Mouse (Mus musculus) myocyte (in vitro differentiated cells): ENCODE measurements around the gene Rfx4.

Experiments used
- CEBPB ChIP-seq: IDR thresholded peaks from 2 replicates; pipeline ENCODE4 v1.6.1; 2011; ENCODE audit warnings: mild to moderate bottlenecking, moderate library complexity; ENCODE audit not compliant: poor library complexity, insufficient read depth, severe bottlenecking
- E2F4 ChIP-seq: IDR thresholded peaks from one replicate; pipeline ENCODE4 v1.6.1; 2011; ENCODE audit warnings: mild to moderate bottlenecking, control low read depth, moderate library complexity; ENCODE audit not compliant: insufficient read depth
- MAX ChIP-seq: IDR thresholded peaks from one replicate; pipeline ENCODE4 v1.6.1; 2011; ENCODE audit warnings: low read depth, mild to moderate bottlenecking, control low read depth
- MYOD1 ChIP-seq, 3 experiments: IDR thresholded peaks; one replicate each; pipeline ENCODE4 v1.6.1; 2011; ENCODE audit warnings: control low read depth in 2 of 3, low read depth in 2 of 3, mild to moderate bottlenecking in 2 of 3, moderate library complexity in 1 of 3; ENCODE audit not compliant: insufficient read length in 2 of 3, control insufficient read depth in 1 of 3
- MYOG ChIP-seq, 3 experiments: IDR thresholded peaks; one replicate each; pipeline ENCODE4 v1.6.1; 2011; ENCODE audit warnings: control low read depth in 2 of 3, low read depth in 2 of 3, mild to moderate bottlenecking in 2 of 3; ENCODE audit not compliant: insufficient read length in 2 of 3, control insufficient read depth in 1 of 3, insufficient read depth in 1 of 3
- POLR2A ChIP-seq: IDR thresholded peaks from one replicate; pipeline ENCODE4 v1.6.1; 2011; ENCODE audit warnings: low read depth, mild to moderate bottlenecking, control low read depth, moderate library complexity; ENCODE audit not compliant: insufficient read length
- POLR2AphosphoS2 ChIP-seq: IDR thresholded peaks from one replicate; pipeline ENCODE4 v1.6.1; 2011; ENCODE audit warnings: low read depth, control low read depth; ENCODE audit not compliant: insufficient read length
- REST ChIP-seq: IDR thresholded peaks from one replicate; pipeline ENCODE4 v1.6.1; 2011; ENCODE audit warnings: mild to moderate bottlenecking, control low read depth, moderate library complexity; ENCODE audit not compliant: insufficient read depth, insufficient read length
- SRF ChIP-seq: IDR thresholded peaks from one replicate; pipeline ENCODE4 v1.6.1; 2011; ENCODE audit warnings: low read depth; ENCODE audit not compliant: control insufficient read depth, insufficient read length
- TCF12 ChIP-seq: IDR thresholded peaks from one replicate; pipeline ENCODE4 v1.6.1; 2011; ENCODE audit warnings: mild to moderate bottlenecking, control low read depth; ENCODE audit not compliant: poor library complexity, insufficient read depth, severe bottlenecking
- USF1 ChIP-seq: IDR thresholded peaks from one replicate; pipeline ENCODE4 v1.6.1; 2011; ENCODE audit warnings: low read depth, mild to moderate bottlenecking, control low read depth, moderate library complexity

DNA sequence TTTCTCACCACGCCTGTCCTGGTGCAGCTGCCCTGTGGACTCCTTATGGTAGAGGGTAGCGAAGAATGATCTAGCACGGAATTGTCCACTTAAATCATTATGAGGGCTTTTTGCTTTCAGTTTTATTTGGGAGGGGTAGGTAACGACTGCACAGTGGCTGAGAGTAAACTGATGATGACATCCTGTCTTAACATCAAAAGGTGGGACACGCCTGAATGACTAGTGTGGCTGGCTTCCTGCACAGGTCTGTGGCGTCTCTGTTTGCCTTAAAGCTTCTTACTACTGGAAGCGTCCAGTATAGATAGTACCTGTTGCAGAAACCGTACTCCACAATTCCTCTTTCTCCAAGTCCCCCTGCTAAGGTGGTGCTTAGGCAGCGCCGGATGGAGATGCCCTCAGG lies 12.9 kb downstream of the Rfx4 start:
- no peak for TF ChIP-seq E2F4
- no peak for TF ChIP-seq POLR2A
- TF ChIP-seq SRF = no peak
- TF ChIP-seq CEBPB = no peak
- TF ChIP-seq POLR2AphosphoS2 = no peak
- TF ChIP-seq USF1 = no peak
- TF ChIP-seq MAX = no peak
- TF ChIP-seq MYOD1 (IDR thresholded peaks at IDR 0.05; ENCODE audit: control insufficient read depth in 1 of 3, insufficient read length in 2 of 3, low read depth in 2 of 3) = no peak
- TF ChIP-seq MYOG (IDR thresholded peaks at IDR 0.05; ENCODE audit: control insufficient read depth in 1 of 3, insufficient read depth in 1 of 3, insufficient read length in 2 of 3, low read depth in 2 of 3) = no peak
- TF ChIP-seq REST = no peak
- TF ChIP-seq TCF12 = no peak
